Mouse (Mus musculus) stomach, embryonic 14.5 days (tissue): ENCODE results near the gene Bcam. TPM values are rescaled to one million over a fixed set of nuclear protein-coding genes. Genes with fewer than 3 reads are reported as not detected.

Source experiments
- polyA plus RNA-seq: library from polyadenylated mRNA; unstranded; fragments of >200 nt; fragmentation: Nextera tagmentation; extraction: Ambion mirVana; gene quantifications from 2 replicates; pipeline ENCODE4 v1.2.1, GENCODE M21; 2014

Bcam gene
- polyA plus RNA-seq, 1 experiment from 2014 or later = 156 TPM

Other genes with a start within 250 kb of the Bcam start
- 6.3 and 7.1 TPM in 2 replicates for gene Ppp1r37, start 207.9 kb downstream of the Bcam start, polyA plus RNA-seq
- 1.2 and 2.1 TPM in 2 replicates for gene Zfp296, start 193.7 kb downstream of the Bcam start, polyA plus RNA-seq
- 163 and 180 TPM in 2 replicates for gene Gemin7, start 193.4 kb downstream of the Bcam start, polyA plus RNA-seq
- 38.6 and 44.8 TPM in 2 replicates for gene Clasrp, start 166.5 kb downstream of the Bcam start, polyA plus RNA-seq
- 8.3 and 10.4 TPM in 2 replicates for gene Relb, start 141.6 kb downstream of the Bcam start, polyA plus RNA-seq
- 77.9 and 86.2 TPM in 2 replicates for gene Clptm1, start 106.0 kb downstream of the Bcam start, polyA plus RNA-seq
- 1.5 and 1.9 TPM in 2 replicates for gene Apoc2, start 93.1 kb downstream of the Bcam start, polyA plus RNA-seq
- gene Gm44805, start 89.6 kb downstream of the Bcam start, polyA plus RNA-seq = not detected in 2 replicates
- 0.39 TPM in 1 of 2 replicates, not detected in the other for gene Apoc4, start 89.5 kb downstream of the Bcam start, polyA plus RNA-seq
- 10.9 and 12.6 TPM in 2 replicates for gene Apoc1, start 78.4 kb downstream of the Bcam start, polyA plus RNA-seq
- gene Apoe, start 71.8 kb downstream of the Bcam start, polyA plus RNA-seq = 291 and 299 TPM in 2 replicates
- 91.2 and 108 TPM in 2 replicates for gene Tomm40, start 55.6 kb downstream of the Bcam start, polyA plus RNA-seq
- gene Nectin2, start 20.5 kb downstream of the Bcam start, polyA plus RNA-seq = 106 and 113 TPM in 2 replicates
- 15.1 and 17.7 TPM in 2 replicates for gene Cblc, start 25.8 kb upstream of the Bcam start, polyA plus RNA-seq
- gene Bcl3, start 51.8 kb upstream of the Bcam start, polyA plus RNA-seq = 10.7 and 11.5 TPM in 2 replicates
- not detected in 2 replicates for gene Gm19345, start 81.0 kb upstream of the Bcam start, polyA plus RNA-seq
- gene Ceacam16, start 90.3 kb upstream of the Bcam start, polyA plus RNA-seq = not detected in 2 replicates
- 0.14 and 0.41 TPM in 2 replicates for gene Ceacam19, start 116.9 kb upstream of the Bcam start, polyA plus RNA-seq
- 10.4 and 11.7 TPM in 2 replicates for gene Pvr, start 150.1 kb upstream of the Bcam start, polyA plus RNA-seq
- gene Igsf23, start 179.7 kb upstream of the Bcam start, polyA plus RNA-seq = 0.18 and 0.71 TPM in 2 replicates
- gene Ceacam20, start 194.4 kb upstream of the Bcam start, polyA plus RNA-seq = not detected in 2 replicates
- gene Nlrp9b, start 220.4 kb upstream of the Bcam start, polyA plus RNA-seq = not detected in 2 replicates